Mouse (Mus musculus) CD4-positive, CD25-positive, alpha-beta regulatory T cell, adult 9 weeks (primary cell): ENCODE data around the gene Dolk. TPM values are rescaled to one million over a fixed set of nuclear protein-coding genes. Genes with fewer than 3 reads are reported as not detected.

Experiments
- polyA plus RNA-seq: library from polyadenylated mRNA; unstranded; fragments of 100-300 nt; shearing (Covaris generic); gene quantifications from one replicate; pipeline ENCODE4 v1.2.1, GENCODE M21; 2017

The Dolk gene
- polyA plus RNA-seq = 22.4 TPM

GRCm38 (mm10) chr2:30286192-30287026 is at the start of gene Dolk, which contains the start of gene Nup188:
TSS of gene Dolk (minus strand) at chr2:30286334.
TSS of gene Nup188 (plus strand) at chr2:30286397.

GRCm38 (mm10) chr2:30280743-30281142 is 5.4 kb downstream of the Dolk start, which contains the start of gene Gm28038:
TSS of gene Gm28038 (plus strand) at chr2:30281043.

GRCm38 (mm10) chr2:30265767-30266253 is 20.3 kb downstream of the Dolk start, which contains the start of gene Phyhd1:
TSS of gene Phyhd1 (plus strand) at chr2:30266203.

GRCm38 (mm10) chr2:30240267-30240666 is 45.9 kb downstream of the Dolk start, which contains the start of gene Gm28035:
TSS of gene Gm28035 (plus strand) at chr2:30240567.

GRCm38 (mm10) chr2:30237199-30237880 is 48.8 kb downstream of the Dolk start, which contains the start of gene Lrrc8a:
TSS of gene Lrrc8a (plus strand) at chr2:30237715.

Other genes with a start within 250 kb of the Dolk start
- 1.1 TPM for gene Wdr34, start 237.5 kb downstream of the Dolk start, polyA plus RNA-seq
- 121 TPM for gene Set, start 229.0 kb downstream of the Dolk start, polyA plus RNA-seq
- 1.0 TPM for gene Pkn3, start 208.7 kb downstream of the Dolk start, polyA plus RNA-seq
- 30.9 TPM for gene Zdhhc12, start 192.7 kb downstream of the Dolk start, polyA plus RNA-seq
- gene Zer1, start 161.7 kb downstream of the Dolk start, polyA plus RNA-seq = 26.8 TPM
- gene Tbc1d13, start 152.6 kb downstream of the Dolk start, polyA plus RNA-seq = 10.6 TPM
- 1.6 TPM for gene Endog, start 114.8 kb downstream of the Dolk start, polyA plus RNA-seq
- gene Spout1, start 107.9 kb downstream of the Dolk start, polyA plus RNA-seq = 50.1 TPM
- 14.6 TPM for gene Kyat1, start 80.5 kb downstream of the Dolk start, polyA plus RNA-seq
- gene Lrrc8a, start 48.6 kb downstream of the Dolk start, polyA plus RNA-seq = 8.7 TPM
- 0.52 TPM for gene Gm28035, start 45.8 kb downstream of the Dolk start, polyA plus RNA-seq
- 5.2 TPM for gene Phyhd1, start 20.1 kb downstream of the Dolk start, polyA plus RNA-seq
- not detected for gene Gm28038, start 5.3 kb downstream of the Dolk start, polyA plus RNA-seq
- gene Nup188, start 63 bp upstream of the Dolk start, polyA plus RNA-seq = 32.5 TPM
- 125 TPM for gene Sh3glb2, start 73.0 kb upstream of the Dolk start, polyA plus RNA-seq
- gene Miga2, start 77.9 kb upstream of the Dolk start, polyA plus RNA-seq = 16.6 TPM
- gene Dolpp1, start 105.9 kb upstream of the Dolk start, polyA plus RNA-seq = 38.2 TPM
- gene Crat, start 129.5 kb upstream of the Dolk start, polyA plus RNA-seq = 5.7 TPM
- gene Ptpa, start 129.7 kb upstream of the Dolk start, polyA plus RNA-seq = 103 TPM
- gene Ier5l, start 187.9 kb upstream of the Dolk start, polyA plus RNA-seq = 0.20 TPM